Mouse (Mus musculus) stomach, embryonic 16.5 days (tissue): ENCODE measurements around the gene Cd3eap. TPM values are rescaled to one million over a fixed set of nuclear protein-coding genes. Genes with fewer than 3 reads are reported as not detected.

ENCODE experiments used
- ATAC-seq: fragments of 200-750 bp; cut with Nextera tagmentation; 2 replicates; pipeline ENCODE4 v1.8.0; 2017; ENCODE audit warnings: moderate number of reproducible peaks, moderate TSS enrichment; ENCODE audit not compliant: insufficient read depth, low FRiP score
- H3K27ac ChIP-seq: fragments of 300-500 bp; sonication (generic); 2 replicates; pipeline ENCODE4 v1.5.1; 2014; ENCODE audit warnings: low read length
- H3K27me3 ChIP-seq: fragments of 300-500 bp; sonication (generic); 2 replicates; pipeline ENCODE4 v1.6.1; 2014; ENCODE audit warnings: low read length, control low read depth, mixed read lengths; ENCODE audit not compliant: control insufficient read depth, insufficient read depth
- H3K36me3 ChIP-seq: fragments of 300-500 bp; sonication (generic); 2 replicates; pipeline ENCODE4 v1.6.1; 2014; ENCODE audit warnings: low read length; ENCODE audit not compliant: control insufficient read depth, insufficient read depth
- H3K4me1 ChIP-seq: fragments of 300-500 bp; sonication (generic); 2 replicates; pipeline ENCODE4 v1.6.1; 2014; ENCODE audit warnings: low read length, control low read depth, mixed read lengths; ENCODE audit not compliant: control insufficient read depth, insufficient read depth
- H3K4me2 ChIP-seq: fragments of 300-500 bp; sonication (generic); 2 replicates; pipeline ENCODE4 v1.6.1; 2014; ENCODE audit warnings: low read depth, low read length, mixed read lengths
- H3K4me3 ChIP-seq: fragments of 300-500 bp; sonication (generic); replicated peaks from 2 replicates; pipeline ENCODE4 v1.5.1; 2014; ENCODE audit warnings: mild to moderate bottlenecking, low read length
- H3K9ac ChIP-seq: fragments of 300-500 bp; sonication (generic); 2 replicates; pipeline ENCODE4 v1.6.1; 2014; ENCODE audit warnings: low read length
- H3K9me3 ChIP-seq: fragments of 300-500 bp; sonication (generic); replicated peaks from 2 replicates; pipeline ENCODE4 v1.6.1; 2016; ENCODE audit warnings: low read length, control low read depth; ENCODE audit not compliant: control insufficient read depth
- WGBS: fragments of 180-500 bp; shearing (Covaris S2); extraction: QIAGEN DNeasy Blood & Tissue Kit; methylation state at CpG from one replicate; pipeline ENCODE4 v1.1.7; 2014; 5-methylcytosine and 5-hydroxymethylcytosine counted together
- polyA plus RNA-seq: library from polyadenylated mRNA; unstranded; fragments of >200 nt; fragmentation: Nextera tagmentation; extraction: Ambion mirVana; gene quantifications from 2 replicates; pipeline ENCODE4 v1.2.1, GENCODE M21; 2015

Gene Cd3eap
- polyA plus RNA-seq = 22.9 and 23.0 TPM in 2 replicates

GRCm38 (mm10) chr7:19359299-19359891, at the start of gene Cd3eap, which contains the start of gene Ppp1r13l:
Gene Cd3eap (minus strand): TSS chr7:19359483.
Gene Ppp1r13l (plus strand): TSS chr7:19359749.
- peak within 1 kb of the TSS; percentile 81 for H3K9ac ChIP-seq
- no peaks in the 10 kb centered on the region for H3K27me3 ChIP-seq
- H3K36me3 ChIP-seq = 0 out of 2 replicates have a peak, but pooled peaks cover 11% of the 10 kb centered on the region
- H3K9me3 ChIP-seq = no peaks in the 10 kb centered on the region
- peaks cover 36% of the 10 kb centered on the region for H3K4me1 ChIP-seq
- peak within 1 kb of the TSS; percentile 70 for H3K27ac ChIP-seq
- H3K4me2 ChIP-seq = peak within 1 kb of the TSS; percentile 87
- H3K4me3 ChIP-seq = peak within 1 kb of the TSS; percentile 73
- peak; percentile 65 for ATAC-seq
- under 1% methylated on average over 31 of the region's 31 CpGs for WGBS

- ATAC-seq = no peak
- peak overlapping the region; percentile 35 for H3K4me2 ChIP-seq
- H3K36me3 ChIP-seq = no peaks in the 10 kb centered on the region
- H3K4me3 ChIP-seq = no peak overlapping the region
- H3K9ac ChIP-seq = 0 out of 2 replicates have a peak overlapping the region, but pooled peaks have one; percentile 43
- 0 out of 2 replicates have a peak, but pooled peaks cover 5% of the 10 kb centered on the region for H3K4me1 ChIP-seq
- 2% methylated on average over 19 of the region's 19 CpGs for WGBS
- peaks cover 7% of the 10 kb centered on the region for H3K9me3 ChIP-seq
- H3K27me3 ChIP-seq = peaks cover 27% of the 10 kb centered on the region
- no peak overlapping the region for H3K27ac ChIP-seq
These were observed 46.1 kb upstream of the Cd3eap start for GRCm38 (mm10) chr7:19405417-19405816.

DNA sequence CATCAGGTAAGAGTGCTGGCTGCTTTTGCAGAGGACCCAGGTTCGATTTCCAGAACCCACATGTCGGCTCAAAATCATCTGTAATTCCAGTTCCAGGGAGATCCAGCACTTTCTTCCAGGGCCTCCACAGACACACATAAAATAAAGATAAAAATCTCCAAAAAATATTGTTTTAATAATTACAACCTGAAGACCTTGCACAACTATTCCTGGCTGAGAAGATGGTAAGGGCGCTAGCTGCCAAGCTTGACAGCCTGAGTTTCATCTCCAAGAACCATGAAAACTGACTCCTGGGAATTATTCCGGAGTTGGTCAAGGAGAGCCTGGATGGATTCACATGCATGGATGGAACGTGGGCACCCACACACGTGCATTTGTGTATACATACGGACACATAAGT, 45.2 kb upstream of the Cd3eap start, which contains the start of gene Ckm:
Gene Ckm, plus strand, starts transcription at position 301 of the 400 bp plus-strand sequence.
- Histone ChIP-seq H3K4me2 (peak within 1 kb of the TSS; percentile 96), H3K9ac (peak within 1 kb of the TSS; percentile 72), H3K4me3 (peak within 1 kb of the TSS; percentile 64), H3K27me3 (peaks cover 27% of the 10 kb centered on the region), H3K9me3 (peaks cover 7% of the 10 kb centered on the region), H3K36me3 (no peaks in the 10 kb centered on the region), H3K27ac (no peak within 1 kb of the TSS), H3K4me1 (0 out of 2 replicates have a peak, but pooled peaks cover 5% of the 10 kb centered on the region)
- ATAC-seq = no peak
- WGBS = 49% methylated on average over 7 of the region's 7 CpGs

- Histone ChIP-seq H3K36me3 (no peaks in the 10 kb centered on the region), H3K9me3 (peaks cover 7% of the 10 kb centered on the region), H3K4me1 (0 out of 2 replicates have a peak, but pooled peaks cover 5% of the 10 kb centered on the region), H3K9ac (peak within 1 kb of the TSS; percentile 72), H3K27me3 (peaks cover 27% of the 10 kb centered on the region), H3K4me3 (peak within 1 kb of the TSS; percentile 64), H3K27ac (no peak within 1 kb of the TSS), H3K4me2 (peak within 1 kb of the TSS; percentile 96)
- under 1% methylated on average over 62 of the region's 62 CpGs for WGBS
- ATAC-seq = peak; percentile 89
These were observed 44.5 kb upstream of the Cd3eap start, which contains the start of gene Klc3 for GRCm38 (mm10) chr7:19403731-19404296. Gene Klc3 (minus strand): TSS chr7:19404104.

GRCm38 (mm10) chr7:19402535-19403112, 43.3 kb upstream of the Cd3eap start:
- Histone ChIP-seq H3K4me1 (0 out of 2 replicates have a peak, but pooled peaks cover 5% of the 10 kb centered on the region), H3K27ac (no peak overlapping the region), H3K36me3 (no peaks in the 10 kb centered on the region), H3K9ac (no peak overlapping the region), H3K9me3 (peaks cover 7% of the 10 kb centered on the region), H3K4me2 (no peak overlapping the region), H3K4me3 (no peak overlapping the region), H3K27me3 (peaks cover 27% of the 10 kb centered on the region)
- ATAC-seq = no peak
- 82% methylated on average over 9 of the region's 9 CpGs for WGBS

DNA sequence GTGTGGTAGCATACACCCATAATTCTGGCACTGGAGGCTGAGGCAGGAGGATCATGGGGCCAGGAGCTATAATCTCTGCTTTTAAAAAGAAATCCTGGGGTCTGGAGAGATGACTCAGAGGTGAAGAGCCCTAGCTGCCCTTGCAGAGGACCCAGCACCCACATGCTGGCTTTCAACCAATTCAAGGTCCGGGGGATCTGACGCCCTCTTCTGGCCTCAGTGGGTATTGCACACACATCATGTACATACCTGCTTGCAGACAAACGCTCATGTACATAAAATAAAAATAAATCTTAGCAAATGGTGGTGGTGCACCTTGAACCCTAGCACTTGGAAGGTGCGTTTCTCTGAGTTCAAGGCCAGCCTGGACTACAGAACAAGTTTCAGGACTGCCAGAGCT, 41.7 kb upstream of the Cd3eap start:
- Histone ChIP-seq H3K4me1 (0 out of 2 replicates have a peak, but pooled peaks cover 5% of the 10 kb centered on the region), H3K27ac (no peak overlapping the region), H3K36me3 (no peaks in the 10 kb centered on the region), H3K9ac (no peak overlapping the region), H3K27me3 (peaks cover 27% of the 10 kb centered on the region), H3K4me3 (no peak overlapping the region), H3K9me3 (peaks cover 7% of the 10 kb centered on the region), H3K4me2 (no peak overlapping the region)
- WGBS = 79% methylated on average over 4 of the region's 4 CpGs
- ATAC-seq = no peak

DNA sequence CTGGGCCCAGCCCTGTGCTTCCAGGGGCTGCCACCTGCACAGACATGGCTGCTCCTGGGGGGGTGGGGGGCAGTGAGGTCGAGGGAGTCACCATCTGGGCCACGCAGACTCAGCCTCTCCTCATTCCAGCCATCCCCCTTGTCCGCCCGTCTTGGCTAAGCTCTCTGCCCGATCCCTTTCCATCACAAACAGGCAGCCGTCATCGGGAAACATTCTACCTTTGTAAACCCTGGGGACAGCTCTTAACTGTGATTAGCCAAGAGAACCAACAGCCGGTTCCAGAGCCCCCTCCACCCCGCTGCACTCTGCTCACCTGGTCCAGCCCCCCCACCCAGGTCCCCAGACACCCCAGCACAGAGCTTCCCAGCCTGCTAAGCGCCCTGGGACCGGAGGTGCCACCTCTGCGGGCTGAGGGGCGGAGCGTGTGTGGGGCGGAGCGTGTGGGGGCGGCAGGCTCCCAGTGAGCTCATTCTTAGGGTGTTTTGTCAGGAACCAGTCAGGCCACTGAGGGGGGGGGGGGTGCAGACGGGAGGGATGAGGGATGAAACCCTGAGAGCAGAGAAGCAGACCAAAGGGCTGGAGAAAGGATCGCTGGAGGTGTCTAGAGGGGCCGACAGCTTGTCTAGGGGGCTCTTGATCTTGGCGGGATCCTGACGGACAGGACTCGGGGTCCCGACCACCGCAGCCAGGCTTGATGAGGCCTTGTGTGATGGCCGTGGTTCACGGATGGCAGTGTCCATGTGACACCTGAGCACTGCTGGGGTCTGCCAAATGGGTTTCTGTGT, 40.4 kb upstream of the Cd3eap start:
- H3K27ac ChIP-seq = no peak overlapping the region
- peak overlapping the region; percentile 69 for H3K9ac ChIP-seq
- H3K4me1 ChIP-seq = 0 out of 2 replicates have a peak, but pooled peaks cover 2% of the 10 kb centered on the region
- peaks cover 24% of the 10 kb centered on the region for H3K27me3 ChIP-seq
- peak overlapping the region; percentile 57 for H3K4me2 ChIP-seq
- 3% methylated on average over 27 of the region's 27 CpGs for WGBS
- peak overlapping the region; percentile 43 for H3K4me3 ChIP-seq
- peak; percentile 56; the same call in 1 of the 2 replicates for ATAC-seq
- peaks cover 7% of the 10 kb centered on the region for H3K9me3 ChIP-seq
- no peaks in the 10 kb centered on the region for H3K36me3 ChIP-seq

DNA sequence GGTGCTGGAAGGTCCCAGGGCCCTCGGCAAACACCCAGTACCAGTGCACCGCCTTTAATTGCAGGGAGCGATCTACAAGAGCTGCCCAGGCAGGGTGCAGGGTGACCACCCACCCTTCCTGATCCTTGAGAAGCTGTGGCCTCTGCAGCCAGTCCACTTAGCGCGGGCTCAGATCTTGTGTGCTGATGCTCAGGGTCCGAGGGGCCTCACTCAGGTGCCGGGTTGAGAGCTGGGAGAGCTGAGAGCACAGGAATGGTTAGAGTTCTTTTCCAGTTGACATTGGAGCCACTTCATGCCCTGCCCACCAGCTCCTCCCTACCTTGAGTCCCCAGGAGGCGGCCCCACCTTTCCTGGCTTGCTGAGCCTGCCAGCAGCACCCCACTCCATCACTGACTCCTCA, 35.2 kb upstream of the Cd3eap start:
- H3K27ac ChIP-seq = no peak overlapping the region
- WGBS = 85% methylated on average over 8 of the region's 8 CpGs

More for the DNA sequence above, 35.2 kb upstream of the Cd3eap start:
- H3K4me2 ChIP-seq = no peak overlapping the region
- no peaks in the 10 kb centered on the region for H3K9me3 ChIP-seq
- no peak overlapping the region for H3K4me3 ChIP-seq
- H3K36me3 ChIP-seq = peaks cover 18% of the 10 kb centered on the region
- no peak overlapping the region for H3K9ac ChIP-seq
- H3K4me1 ChIP-seq = no peaks in the 10 kb centered on the region
- no peak for ATAC-seq
- H3K27me3 ChIP-seq = no peaks in the 10 kb centered on the region; the same call in 1 of the 2 replicates
